Mouse (Mus musculus) c-Kit-positive CD71-positive TER-119-positive erythroid progenitor cells, embryonic 14.5 days (primary cell): Measurements from ENCODE around the gene Anapc4.

Experiments used
- DNase-seq: peaks from one replicate; pipeline ENCODE4 v3.0.0-alpha.2; 2013; ENCODE audit warnings: low spot score

Anapc4 gene

DNA sequence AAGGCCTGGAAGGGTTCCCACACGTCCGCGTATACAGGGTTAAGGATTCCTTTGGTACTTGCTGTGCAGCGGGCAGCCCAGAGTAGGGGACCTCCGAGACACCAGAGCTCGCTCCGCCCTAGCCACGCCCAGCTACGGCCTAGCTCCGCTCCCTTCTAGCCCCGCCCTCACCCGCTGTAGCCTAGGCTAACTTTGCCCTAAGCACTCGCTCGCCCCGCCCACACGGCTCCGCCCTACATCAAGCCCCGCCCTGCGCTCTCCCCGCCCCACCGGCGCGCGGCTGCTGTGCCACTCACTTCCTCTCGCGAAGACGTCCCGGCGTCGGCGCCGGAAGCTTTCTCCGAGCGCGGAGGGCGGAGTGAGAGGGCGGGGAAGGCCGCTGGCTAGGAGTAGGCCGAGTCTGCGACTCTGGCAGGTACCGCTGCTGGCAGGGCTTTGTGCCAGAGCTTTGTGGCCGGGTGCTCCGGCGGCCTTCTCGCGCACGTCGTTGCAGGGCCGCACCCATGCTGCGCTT is at the start of gene Anapc4:
Anapc4 (plus strand) TSS at position 252 of the 514 bp plus-strand sequence.
- peak; percentile 99 for DNase-seq

DNA sequence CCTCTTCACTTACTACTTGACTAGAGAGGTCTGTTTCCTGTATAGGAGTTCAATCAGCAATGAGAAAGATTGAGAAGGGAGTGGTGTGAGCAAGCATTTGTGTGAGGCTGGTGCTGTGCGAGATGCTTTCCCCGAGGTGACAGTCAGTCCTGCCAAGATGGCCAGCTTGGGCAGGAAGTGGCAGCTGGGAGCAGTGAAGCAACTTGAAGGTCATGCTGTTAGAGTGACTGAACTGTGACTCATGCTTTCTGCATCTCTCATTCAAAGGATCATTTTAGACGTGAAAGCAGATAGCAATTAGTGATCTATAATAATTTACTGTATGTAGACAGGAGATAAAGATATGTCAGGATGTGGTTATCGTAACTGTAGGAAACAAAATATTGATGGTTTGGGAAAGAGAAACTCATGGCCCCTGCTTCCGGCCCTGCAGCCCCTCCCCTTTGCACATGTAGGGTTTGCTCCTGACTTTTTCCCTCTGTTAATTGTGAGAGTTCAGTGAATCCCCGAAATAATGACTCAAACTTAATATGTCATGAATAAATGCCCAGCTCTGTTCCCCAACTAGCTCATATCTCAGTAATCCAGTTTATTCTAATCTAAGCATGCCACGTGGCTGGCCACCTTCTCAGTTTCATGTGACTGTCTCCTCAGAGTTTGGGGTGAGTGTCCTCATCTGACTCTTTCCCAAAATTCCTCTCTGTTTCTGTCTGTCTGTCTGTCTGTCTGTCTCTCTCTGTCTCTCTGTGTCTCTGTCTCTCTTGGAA is 47.1 kb upstream of the Anapc4 start:
- DNase-seq, result peak; percentile 8

DNA sequence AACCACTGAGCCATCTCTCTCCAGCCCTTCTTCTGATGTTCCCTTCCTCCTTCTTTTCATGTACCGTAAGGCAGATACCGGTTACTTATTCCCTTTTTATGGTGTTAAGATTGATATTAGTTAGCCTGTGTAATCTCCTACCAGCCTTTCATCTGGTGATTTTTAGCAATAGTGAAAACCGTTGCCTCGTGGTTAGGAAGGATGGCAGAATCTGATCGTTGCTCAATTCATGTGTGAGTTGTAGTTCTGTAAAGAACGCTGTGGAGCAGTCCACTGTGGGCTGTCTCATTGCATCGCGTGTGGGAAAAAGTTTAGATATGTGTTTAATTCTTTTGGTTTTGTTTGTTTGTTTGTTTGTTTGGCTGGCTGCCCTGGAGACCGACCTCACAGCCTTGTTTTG is 40.6 kb upstream of the Anapc4 start:
- no peak for DNase-seq

DNA sequence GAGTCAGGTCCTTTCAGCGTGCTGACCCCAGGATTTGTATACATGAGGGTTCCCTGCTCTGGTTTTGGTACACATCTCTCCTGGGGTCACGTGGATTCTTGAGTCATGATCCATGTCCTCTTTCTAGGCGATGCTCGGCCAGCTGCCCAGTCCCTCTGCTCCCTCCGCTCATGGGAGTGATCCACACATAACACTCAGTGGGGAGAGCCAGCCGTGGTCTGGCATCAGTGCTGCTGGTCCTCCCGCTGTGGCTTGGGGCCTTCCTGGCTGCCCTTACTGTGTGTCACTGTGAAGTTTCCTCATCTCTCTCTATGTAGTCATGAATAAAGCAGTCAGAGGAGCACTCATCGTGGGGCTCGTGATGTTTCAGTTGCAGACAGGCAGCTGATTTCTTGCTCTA is 39.7 kb upstream of the Anapc4 start:
- DNase-seq, result no peak

DNA sequence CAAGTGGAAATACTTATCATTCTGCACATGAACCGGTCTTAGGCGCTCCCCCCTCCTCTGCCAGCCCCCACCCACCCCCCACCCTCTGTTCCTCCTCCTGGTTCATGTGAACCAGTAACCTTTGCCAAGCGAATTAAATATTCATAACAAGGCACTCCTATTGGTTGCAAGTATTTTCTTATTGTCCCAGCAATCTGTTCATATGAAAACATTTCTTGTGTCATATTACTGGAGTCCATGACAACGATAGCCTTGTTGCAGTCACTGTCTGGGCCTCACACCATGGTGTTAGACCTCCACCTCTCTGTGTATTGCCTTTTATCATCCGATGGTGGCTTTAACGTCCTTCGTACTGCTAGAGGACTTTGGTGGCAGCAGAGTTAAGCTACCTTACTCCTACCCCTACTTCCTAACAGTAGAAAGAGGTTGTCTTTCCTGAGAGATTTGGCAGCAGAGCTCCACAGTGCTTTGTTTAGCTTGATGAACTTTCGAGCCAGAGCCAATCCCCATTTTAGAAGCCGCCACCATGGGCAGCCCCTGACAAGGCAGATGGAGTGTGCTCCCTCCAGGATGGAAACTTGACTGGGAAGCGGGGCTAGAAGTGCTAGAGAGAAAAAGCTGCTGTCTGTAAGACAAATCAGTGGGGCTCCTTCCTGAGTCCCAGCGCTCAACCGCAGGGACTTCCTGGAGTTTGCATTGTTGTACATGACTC is 34.4 kb upstream of the Anapc4 start:
- DNase-seq, result no peak

DNA sequence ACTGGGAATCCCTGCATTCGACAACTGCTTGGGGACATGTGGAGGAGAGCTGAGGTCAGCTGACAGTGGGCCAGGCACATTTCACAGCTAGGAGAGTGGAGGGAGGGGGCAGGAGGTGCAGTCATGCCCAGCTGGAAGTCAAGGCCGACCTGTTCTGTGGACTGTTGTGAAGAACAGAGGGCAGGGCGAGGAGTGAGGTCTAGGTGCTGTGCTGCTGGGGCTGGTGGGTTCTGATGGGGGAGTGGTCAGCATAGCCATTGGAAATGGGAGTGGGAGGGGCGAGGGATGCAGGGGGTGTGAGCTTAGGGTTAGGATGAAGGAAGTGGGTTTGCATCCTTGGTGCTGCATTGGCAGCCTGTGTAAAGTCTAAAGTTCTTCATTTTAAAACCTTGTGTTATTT is 28.0 kb upstream of the Anapc4 start:
- no peak for DNase-seq

DNA sequence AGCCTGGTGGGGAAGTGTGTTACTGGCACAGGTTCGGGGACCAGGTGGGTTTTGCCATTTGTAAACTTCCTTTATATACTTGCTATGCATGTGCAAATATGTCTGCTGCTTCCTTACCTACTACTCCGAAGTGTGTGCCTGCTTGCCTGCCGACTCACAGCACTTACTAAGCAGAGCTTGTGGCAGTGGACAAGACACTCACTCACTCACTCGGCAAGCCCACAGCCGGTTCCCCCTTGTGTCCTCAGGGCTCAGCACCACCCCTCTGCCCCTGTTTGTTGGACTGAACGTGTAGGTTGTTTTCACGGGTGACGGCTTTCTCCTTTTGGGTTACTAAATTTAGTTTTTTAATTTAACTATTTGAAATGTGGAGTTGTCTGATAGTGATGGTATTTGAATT is 27.5 kb upstream of the Anapc4 start:
- no peak for DNase-seq

DNA sequence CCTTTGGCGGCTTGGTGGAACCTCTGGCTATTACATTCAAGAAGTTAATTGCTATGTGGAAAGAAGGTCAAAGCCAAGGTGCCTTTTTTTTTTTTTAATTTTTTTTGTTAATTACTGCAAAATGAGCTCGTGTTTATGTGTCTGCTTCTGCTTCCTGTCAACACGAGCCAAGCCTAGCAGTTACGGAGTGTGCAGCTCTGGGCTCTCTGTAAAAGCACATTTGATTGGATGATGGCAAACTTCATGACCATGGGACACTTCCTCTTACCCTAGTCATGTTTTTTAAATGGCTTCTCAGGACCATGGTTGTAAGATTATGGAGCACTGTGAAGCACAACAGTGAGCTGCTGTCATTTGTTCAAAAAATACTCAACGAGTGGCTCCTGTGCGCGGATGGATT is 26.8 kb upstream of the Anapc4 start:
- DNase-seq, result no peak

DNA sequence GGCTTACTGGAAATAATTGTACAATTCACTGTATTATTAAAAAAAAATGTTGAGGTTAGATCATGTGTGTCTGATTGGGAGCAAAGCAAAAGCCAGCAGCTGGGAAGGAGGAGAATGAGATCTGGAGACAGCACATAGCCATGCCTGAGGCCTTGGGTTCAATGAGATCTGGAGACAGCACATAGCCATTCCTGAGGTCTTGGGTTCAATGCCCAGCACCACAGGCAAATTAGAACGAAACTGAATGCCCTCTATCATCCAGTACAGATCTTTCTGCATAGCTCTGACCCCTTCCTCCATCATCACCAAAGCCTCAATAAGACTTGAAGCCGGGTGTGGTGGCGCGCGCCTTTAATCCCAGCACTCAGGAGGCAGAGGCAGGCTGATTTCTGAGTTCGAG is 23.4 kb upstream of the Anapc4 start:
- DNase-seq, result no peak

DNA sequence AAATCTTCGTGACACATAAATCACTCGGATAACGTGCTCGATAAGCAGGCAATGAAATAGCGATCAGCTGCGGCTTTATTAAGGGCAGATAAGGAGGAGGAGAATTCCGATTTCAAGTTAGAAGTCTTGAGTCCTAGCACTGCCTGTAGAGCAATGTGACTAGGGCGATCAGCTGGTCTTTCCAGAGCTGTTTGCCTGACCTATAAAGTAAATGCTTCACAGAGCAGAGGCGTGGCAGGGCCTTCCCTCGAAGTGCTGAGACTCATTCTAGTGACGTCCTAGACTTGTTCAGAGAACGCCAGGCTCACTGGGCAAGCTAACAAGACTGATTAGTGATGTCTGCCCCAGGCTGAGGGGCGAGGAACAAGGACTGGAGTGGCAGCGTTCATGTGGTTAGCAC is 22.8 kb upstream of the Anapc4 start:
- no peak for DNase-seq

DNA sequence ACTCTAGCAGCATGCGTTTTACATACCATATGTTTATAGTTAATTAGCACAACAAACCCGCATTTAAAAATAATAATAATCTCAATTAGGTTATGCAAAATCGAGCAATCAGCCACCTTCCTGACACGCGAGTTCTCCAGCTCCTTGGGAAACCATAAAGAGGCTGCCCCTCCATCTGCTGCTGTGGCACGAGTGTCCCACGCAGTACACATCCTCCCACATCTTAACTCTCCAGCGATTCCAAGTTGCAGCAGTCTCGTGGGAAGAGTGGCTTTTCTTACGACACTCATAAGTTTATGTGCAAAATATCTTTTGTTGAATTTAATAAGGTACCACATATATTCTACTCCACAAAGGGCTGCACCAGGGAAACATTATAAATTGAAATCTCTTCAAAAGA is 21.4 kb upstream of the Anapc4 start:
- DNase-seq, result no peak

DNA sequence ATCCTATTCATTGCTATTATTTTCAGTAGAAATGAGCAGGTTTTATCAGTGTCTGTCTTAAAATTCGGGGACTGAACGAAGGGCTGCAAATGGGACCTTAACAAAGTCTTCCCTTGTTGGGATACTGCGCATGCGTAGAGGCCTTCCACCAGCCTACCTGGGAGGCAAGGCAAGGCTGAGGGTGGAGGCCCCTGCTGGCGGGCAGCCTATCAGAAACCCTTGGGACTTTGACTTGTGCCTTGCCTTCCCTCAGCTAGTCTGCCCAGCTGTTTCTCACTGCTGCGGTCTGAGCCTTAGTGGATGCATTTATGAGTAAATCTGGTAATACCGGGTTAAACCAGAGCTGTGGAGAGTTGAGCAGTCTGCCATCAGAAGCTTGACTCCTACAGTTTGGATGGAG is 20.5 kb upstream of the Anapc4 start:
- no peak for DNase-seq

DNA sequence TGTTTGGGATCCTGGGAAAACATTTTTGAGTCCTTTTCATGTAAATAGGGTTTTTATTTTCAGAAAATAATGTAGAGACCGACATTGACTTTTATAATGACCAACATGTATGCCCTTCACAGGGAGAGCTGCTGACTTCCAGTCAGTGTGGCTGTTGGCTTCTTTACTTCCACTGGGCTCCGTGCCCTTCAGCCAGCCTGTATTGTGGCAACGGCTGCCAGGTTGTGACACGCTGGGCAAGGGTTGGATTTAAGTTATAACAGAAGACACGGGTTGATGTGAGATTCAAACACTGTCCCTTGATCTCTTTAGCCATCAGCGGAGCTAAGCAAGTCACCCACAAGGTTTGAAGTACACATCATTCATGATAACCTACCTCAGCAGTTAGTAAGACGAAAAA is 15.1 kb upstream of the Anapc4 start:
- no peak for DNase-seq

DNA sequence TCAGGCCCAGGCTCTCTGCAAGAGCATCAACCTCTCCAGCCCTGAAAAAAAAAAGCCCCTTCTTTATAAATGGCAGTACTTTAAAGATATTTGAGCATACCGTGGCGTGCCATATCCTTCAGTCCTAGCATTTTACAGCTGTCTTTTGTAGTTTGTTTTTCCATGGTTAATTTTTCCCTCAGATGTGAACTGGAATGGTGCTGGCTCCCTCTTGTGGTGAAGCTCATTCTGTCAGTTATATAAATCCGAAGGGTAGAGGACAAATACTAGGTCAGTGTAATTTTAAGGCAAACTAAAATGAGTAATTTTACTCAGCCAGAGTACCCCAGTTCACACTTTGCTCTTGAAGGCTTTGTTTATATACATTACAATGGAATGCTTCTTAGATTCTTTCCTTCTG is 12.1 kb upstream of the Anapc4 start:
- peak; percentile 34 for DNase-seq

DNA sequence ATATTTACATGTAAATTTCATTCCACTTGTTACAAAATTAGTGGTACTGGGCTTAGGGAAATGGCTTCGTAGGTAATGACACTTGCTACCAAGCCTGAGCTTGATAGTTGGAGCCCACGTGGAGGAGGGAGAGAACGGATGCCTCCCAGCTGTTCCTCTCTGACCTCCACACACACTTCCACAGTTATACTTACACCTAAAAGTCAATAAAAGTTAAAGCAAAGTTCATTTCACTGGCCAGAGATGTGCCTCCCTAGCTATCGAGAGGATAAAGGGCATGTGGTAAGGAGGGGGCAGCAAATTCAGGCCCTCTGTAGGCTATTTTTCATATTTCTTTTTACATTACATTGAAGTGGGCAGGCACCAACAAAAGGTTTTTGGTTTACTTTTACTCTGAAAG is 5.9 kb upstream of the Anapc4 start:
- no peak for DNase-seq

DNA sequence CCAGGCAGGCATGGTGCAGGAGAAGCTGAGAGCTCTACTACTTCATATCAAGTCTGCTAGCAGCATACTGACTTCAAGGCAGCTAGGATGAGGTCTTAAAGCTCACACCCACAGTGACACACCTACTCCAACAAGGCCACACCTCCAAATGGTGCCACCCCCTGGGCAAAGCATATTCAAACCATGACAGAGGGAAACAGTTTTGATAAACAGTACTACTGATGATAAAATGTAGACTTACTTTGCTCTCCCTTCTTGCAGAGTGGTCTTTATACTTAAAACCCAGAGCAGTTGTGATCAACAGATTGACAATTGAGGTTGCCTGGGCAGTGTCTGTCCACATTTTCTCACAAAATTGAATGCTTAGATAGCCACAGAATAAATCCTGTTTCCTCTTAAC is 807 bp upstream of the Anapc4 start:
- DNase-seq, result peak; percentile 53

DNA sequence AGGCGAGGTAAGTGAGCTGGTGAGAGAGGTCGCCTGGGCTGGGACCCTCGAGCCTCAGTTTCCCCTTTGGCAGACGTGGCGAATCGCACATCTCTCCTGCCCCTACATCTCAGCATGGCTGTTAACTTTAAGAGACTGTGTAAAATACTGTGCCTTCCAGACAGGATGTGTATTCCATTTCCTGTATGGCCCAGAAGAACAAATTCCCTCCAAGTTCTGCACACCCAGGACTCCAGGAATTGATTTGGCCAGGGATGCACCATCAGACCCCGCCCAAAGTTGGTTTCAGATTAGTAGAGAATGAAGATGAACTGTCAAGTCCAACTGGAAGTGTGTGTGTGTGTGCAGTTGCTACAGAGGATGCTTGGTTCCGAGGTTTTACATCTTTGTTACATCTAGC is 574 bp downstream of the Anapc4 start:
- DNase-seq, result peak; percentile 9

DNA sequence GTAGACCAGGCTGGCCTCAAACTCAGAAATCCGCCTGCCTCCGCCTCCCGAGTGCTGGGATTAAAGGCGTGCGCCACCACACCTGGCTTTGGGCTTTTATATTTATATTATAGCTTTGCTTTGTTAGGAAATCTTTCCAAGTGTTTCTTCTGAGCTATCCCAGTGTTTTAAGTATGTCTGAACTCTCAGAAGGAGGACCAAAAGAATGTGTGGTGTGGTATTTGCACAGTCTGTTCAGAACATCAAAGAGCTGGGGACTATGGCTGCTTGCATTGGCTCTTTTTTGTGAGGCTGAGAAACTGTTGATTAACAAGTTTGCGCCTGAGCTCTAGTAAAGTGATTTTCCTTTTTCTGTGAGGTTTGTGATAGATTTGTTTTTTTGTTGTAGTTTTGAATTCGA is 10.5 kb downstream of the Anapc4 start:
- no peak for DNase-seq

DNA sequence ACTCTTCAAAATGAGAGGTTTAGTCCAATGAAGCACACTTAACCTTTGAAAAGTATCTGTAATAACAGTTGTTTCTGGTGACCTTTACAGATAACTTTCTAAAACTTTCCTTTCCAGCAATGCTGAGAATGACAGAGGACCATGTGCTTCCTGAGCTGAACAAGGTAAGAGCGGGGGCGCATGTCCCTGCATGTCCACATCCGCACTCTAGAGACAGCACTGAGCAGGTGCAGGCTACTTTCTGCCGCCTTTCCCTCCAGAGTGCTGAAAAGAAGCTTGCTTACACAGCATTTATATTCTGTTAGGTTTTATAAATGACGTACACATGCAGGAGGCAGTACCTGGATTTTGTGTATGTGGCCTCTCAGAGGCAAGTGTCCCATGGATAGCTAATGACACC is 21.9 kb downstream of the Anapc4 start:
- no peak for DNase-seq

DNA sequence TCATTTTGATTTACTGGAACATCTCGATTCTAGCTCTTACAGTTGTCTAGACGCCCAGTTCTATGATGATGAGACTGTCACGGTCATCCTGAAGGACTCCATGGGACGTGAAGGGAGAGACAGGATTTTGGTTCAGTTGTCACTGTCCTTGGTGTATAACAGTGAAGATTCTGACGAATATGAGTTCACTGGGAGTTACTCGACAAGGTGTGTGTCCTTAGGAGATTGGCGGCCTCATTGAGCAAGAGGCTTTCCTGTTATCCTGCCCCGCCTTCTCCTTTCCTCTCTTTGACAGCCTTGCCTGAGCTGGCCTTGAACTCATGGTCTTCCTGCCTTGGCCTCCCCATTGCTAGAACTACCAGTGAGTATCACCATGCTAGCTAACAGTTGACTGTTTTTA is 30.6 kb downstream of the Anapc4 start:
- DNase-seq, result no peak

DNA sequence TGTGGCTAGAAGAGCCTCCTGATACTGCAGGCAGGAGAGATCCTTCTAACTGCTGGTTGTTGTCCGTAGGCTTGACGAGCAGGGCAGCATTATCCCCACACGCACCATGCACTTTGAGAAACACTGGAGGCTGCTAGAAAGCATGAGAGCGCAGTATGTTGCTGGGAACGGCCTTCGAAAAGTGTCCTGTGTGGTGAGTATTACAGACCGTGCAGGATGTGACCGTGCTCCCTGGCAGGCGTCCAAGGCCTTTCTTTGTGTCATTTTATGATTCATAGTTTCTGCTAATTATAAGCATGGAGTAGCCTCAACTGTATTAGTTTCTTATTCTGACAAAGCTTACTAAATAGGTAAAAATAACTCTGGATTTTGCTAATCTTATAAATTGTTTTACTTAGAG is 32.0 kb downstream of the Anapc4 start:
- no peak for DNase-seq

DNA sequence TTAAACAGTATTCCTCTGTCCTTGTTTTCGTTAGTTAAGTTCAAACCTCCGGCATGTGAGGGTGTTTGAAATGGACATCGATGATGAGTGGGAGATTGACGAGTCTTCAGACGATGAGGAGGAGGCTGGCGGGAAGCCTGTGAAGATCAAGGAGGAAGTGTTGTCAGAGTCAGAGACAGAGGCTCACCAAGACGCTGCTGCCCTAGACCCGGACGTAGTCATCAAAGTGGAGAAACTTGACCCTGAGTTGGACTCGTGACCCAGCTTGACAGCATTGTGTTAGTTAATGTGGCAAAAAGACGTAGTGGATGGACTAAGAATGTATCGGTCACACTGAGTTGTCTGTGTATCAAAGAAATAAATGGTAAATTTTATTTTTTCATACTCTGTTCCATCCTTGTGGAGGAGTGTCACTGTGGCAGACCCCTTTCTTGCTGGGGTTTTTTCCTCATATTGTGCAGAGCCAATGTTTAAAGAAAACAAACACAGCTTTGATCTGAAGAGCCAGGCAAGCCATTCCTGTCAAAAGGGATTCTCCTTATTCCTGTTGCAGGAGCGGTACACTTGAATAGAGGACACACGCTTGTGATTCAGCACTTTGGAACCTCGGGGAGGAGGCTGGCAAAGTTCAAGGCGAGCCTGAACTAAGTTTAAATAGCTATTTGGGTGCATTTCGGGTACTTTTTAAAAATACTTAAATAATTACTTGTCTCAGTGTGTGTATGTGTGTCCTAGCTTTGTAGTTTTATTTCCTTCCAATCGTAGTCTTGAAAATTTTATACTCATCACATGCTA is 32.7 kb downstream of the Anapc4 start:
- no peak for DNase-seq
